Mouse (Mus musculus): Measurements from ENCODE around the gene Dmp1.

The Dmp1 gene

DNA sequence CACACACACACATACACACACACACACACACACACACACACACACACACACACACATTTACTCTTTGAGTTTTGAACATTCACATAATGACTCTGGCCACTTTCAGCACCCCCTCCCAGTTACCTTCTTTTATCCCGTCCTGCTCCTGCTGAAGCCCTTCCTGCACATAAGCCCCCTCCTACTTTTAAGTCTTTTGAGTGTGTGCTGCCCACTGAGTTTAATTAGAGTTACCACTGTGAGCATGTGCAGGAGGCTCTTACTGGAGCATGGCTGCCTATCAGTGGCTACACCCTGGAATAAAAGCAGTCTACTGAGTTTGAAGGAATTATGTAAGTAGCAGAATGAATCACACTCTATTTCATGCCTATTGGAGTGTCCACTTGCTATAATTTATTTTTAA, 26.1 kb downstream of the Dmp1 start:
- no peak for TF ChIP-seq GATA4 (IDR thresholded peaks at IDR 0.05; ENCODE audit: insufficient replicate concordance, low read length)

DNA sequence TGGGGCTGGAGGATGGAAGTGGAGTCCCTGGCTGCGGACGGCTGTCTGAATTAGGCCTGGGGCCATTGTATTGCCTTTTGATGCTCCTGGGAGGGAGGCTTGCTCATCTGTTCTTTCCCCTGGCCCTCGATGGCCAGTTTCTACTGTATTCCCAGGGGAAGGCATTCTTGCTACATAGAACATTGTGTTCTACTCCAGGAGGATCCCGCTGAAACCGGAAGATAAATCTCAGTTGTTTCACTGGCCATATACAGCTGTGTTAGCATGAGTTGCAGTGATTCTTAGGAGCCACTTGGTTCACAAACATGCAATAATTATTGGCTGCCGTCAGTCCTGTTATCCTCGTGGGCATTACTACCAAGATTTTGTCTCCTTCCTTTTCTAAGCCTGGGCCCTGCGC, 34.3 kb downstream of the Dmp1 start:
- no peak for TF ChIP-seq GATA4 (IDR thresholded peaks at IDR 0.05; ENCODE audit: insufficient replicate concordance, low read length)

DNA sequence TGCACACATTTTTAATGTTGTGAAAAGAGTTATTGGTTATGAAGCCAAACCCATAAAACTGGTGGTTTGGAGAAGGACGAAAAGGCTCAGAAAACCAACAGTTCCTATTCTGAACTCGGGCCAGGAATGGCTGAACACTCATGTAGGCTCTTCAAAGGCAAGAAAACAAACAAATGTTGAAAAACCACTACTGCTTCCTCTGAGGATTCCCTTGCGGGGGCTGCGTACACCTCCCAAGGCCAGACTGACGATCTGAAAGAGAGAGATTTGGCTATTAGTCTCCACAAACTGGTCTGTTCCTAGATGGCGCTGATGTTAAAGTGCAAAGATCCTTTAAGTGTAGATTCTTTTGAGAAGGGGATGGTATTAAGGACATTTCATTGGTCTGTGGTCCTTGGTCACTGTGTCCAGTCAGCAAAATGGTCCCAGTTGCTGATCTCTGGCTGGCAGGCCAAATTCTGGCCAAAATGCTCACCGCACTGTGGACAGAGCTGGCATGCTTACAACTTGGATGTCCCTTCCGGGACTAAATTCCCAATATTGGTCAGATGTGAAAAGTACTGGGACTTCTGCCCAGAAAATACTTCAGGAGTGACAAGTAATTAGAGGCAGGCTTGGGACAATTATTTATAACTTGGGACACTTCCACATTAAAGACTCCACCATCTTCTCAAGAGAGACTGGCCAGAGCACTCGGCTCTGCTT, 37.4 kb downstream of the Dmp1 start:
- TF ChIP-seq GATA4 (IDR thresholded peaks at IDR 0.05; ENCODE audit: insufficient replicate concordance, low read length) = no peak

GRCm38 (mm10) chr5:104244261-104244660, 41.8 kb downstream of the Dmp1 start:
- TF ChIP-seq GATA4 (IDR thresholded peaks at IDR 0.05; ENCODE audit: insufficient replicate concordance, low read length) = no peak

GRCm38 (mm10) chr5:104251811-104252210, 49.4 kb downstream of the Dmp1 start:
- TF ChIP-seq GATA4 (IDR thresholded peaks at IDR 0.05; ENCODE audit: insufficient replicate concordance, low read length) = no peak

DNA sequence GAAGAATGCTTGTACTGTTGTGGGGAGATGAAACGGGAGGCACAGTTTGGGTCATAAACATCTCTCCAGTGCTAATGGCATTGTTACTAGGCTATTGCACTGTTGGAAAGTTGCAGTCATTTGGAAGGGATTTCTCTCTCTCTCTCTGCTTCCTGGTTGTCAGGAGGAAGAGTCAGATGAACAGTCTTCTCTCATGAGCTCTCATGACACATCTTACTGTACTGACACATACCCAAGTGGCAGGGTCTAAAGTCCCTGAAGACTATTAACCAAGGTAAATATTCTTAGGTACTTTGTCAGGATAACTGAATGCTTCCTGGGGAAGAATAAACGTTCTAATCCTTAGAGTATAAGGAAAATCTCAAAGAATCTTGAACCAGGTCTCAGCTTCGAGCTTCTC, 54.2 kb downstream of the Dmp1 start:
- no peak for TF ChIP-seq GATA4 (IDR thresholded peaks at IDR 0.05; ENCODE audit: insufficient replicate concordance, low read length)

DNA sequence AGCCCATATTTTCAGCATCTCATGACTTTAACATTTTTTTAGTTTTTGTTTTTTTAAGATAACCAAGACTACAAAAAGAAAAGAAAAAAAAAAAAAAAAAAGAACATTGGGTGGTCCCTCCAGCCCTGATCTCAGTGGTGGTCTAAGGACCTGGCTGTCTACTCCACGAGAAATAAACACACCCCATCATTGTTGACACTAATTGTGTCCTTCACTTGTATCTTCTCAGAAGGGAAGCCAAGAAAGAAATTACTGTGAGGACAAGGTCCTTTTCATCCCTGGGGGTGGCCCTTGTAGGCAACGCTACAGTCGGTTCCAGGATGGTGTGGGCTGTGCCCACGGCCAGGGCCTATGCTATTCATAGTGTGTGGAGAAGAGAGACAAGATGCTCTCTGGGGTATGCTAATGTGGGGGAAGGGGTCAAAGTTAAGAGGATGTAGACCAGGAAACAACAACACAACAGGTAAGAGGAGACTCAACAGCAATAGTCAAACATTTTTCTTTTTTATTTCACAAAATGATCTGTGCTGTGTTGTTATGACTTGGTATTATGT, 59.6 kb downstream of the Dmp1 start:
- no peak for TF ChIP-seq GATA4 (IDR thresholded peaks at IDR 0.05; ENCODE audit: insufficient replicate concordance, low read length)

DNA sequence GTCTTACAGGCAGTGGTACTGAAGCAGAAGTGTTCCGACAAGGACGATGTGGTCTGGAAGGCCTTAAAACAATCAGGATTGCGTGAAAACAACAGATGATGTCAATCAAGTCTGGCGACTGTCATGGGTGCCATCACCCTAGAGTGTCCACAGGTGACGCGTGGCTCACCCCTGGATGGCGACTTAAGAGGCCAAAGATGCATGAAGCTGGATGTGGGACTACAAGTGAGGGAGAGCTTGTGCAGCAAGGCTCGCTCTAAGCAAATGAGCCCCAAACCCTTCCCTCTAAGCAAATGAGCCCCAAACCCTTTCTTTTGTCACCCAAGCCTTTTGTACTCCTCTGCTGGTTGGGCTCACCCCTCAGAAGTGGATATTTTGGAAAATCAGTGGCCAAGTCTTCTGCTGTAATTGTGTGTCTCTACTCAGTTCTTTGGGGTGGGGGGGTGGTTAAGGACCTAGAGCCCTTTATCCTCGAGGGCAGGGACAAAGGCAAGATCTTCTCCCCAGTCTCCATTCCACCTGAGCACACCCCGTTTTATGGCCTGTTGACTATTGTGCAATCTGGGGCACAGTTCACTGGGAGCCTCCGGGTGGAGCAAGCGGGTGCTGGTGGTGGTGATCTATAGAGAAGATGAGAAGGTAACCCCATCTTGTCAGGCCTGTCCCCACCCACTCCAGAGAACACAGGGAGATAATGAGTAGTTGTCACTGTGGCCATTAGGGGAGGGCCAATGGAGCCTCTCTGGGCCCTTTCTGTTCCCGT, 60.8 kb downstream of the Dmp1 start:
- no peak for TF ChIP-seq GATA4 (IDR thresholded peaks at IDR 0.05; ENCODE audit: insufficient replicate concordance, low read length)

Measured in liver, adult (tissue).